Mouse (Mus musculus): Measurements from ENCODE around the gene Mroh2a. TPM values are rescaled to one million over a fixed set of nuclear protein-coding genes. Genes with fewer than 3 reads are reported as not detected.

Mroh2a gene
- total and polyA plus RNA-seq, 2 experiments from 2014 or later, result 0.35 TPM; not detected in 1

DNA sequence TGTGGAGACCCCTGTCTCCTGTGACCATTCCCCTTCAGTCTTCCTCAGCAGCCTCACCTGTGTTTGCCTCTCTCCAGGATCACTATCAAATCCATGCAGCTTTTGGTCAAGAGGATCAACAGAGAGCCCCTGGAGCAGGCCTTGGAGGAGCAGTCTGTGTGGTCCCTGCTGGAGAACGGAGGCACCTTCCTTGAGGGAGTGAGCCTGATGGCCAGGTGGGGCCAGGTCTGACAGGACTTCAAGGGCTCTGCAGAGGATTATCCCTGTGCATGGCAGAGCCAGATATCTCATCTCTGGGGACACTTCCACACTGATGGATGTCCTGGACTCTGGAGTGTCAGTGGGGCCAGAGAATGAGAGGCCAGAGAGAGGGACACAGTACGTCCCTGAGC lies 28.7 kb downstream of the Mroh2a start:
- H3K27me3 ChIP-seq (ENCODE audit: insufficient read depth, low read length), result no peaks in the 10 kb centered on the region
- peaks cover 14% of the 10 kb centered on the region for H3K36me3 ChIP-seq (ENCODE audit: insufficient read depth)
- 53% methylated on average over 2 of the region's 2 CpGs for WGBS
- TF ChIP-seq CTCF (IDR thresholded peaks at IDR 0.05; ENCODE audit: low read depth), result no peak
- H3K27ac ChIP-seq (ENCODE audit: low read depth, low read length), result no peak overlapping the region
- no peak for DNase-seq
- no peaks in the 10 kb centered on the region for H3K4me1 ChIP-seq (ENCODE audit: insufficient read depth)
- ATAC-seq, result 0 out of 2 replicates have a peak, but pooled peaks have one; percentile 0
- no peak overlapping the region for H3K4me3 ChIP-seq (ENCODE audit: low read depth, low read length)
- peaks cover 73% of the 10 kb centered on the region for H3K9me3 ChIP-seq (ENCODE audit: low read length)
- no peak overlapping the region for H3K4me2 ChIP-seq (ENCODE audit: low read depth)
- H3K9ac ChIP-seq, result no peak overlapping the region

DNA sequence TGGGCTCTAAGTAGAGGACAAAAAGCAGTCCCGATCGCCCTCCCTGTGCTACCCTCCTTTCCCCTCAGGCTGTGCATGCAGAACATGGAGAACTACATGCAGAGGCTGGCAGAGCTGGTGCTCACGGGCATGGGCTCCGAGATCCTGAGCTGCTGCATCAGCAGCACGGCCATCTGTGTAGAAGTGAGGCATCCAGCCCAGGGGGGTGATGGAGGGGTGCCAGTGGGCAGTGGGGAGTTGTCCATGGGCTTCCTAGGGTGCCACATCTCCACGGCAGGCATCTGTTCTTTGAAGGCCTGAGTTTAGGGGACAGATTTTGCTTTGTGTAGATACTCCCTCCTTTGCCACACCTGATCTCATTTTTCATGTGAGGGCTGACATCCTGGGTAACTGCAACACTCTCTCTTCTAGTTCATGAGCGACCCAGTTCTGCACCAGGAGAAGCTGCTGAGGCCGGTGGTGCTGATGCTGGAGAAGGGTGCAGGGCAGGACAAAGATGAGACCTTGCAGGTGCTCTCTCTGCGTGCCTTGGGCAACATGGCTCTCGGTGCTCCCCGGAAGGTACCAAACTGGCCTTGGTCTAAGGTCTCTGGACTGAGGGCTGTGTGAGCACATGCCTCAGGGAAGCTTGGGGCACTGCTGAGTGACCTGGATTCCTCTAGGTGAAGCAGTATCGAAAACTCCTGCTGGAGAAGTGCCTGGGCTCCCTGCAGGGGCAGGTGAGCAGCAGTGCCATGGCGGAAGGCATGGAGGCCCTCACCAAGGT lies 29.4 kb downstream of the Mroh2a start:
- no peak for TF ChIP-seq CTCF (IDR thresholded peaks at IDR 0.05; ENCODE audit: low read depth)
- Histone ChIP-seq H3K4me2 (ENCODE audit: low read depth) (no peak overlapping the region), H3K27ac (ENCODE audit: low read depth, low read length) (no peak overlapping the region), H3K4me3 (ENCODE audit: low read depth, low read length) (no peak overlapping the region), H3K4me1 (ENCODE audit: insufficient read depth) (no peaks in the 10 kb centered on the region), H3K9ac (no peak overlapping the region), H3K27me3 (ENCODE audit: insufficient read depth, low read length) (no peaks in the 10 kb centered on the region), H3K36me3 (ENCODE audit: insufficient read depth) (peaks cover 21% of the 10 kb centered on the region), H3K9me3 (ENCODE audit: low read length) (peaks cover 65% of the 10 kb centered on the region)
- WGBS, result 80% methylated on average over 13 of the region's 13 CpGs
- no peak for DNase-seq
- ATAC-seq, result no peak

DNA sequence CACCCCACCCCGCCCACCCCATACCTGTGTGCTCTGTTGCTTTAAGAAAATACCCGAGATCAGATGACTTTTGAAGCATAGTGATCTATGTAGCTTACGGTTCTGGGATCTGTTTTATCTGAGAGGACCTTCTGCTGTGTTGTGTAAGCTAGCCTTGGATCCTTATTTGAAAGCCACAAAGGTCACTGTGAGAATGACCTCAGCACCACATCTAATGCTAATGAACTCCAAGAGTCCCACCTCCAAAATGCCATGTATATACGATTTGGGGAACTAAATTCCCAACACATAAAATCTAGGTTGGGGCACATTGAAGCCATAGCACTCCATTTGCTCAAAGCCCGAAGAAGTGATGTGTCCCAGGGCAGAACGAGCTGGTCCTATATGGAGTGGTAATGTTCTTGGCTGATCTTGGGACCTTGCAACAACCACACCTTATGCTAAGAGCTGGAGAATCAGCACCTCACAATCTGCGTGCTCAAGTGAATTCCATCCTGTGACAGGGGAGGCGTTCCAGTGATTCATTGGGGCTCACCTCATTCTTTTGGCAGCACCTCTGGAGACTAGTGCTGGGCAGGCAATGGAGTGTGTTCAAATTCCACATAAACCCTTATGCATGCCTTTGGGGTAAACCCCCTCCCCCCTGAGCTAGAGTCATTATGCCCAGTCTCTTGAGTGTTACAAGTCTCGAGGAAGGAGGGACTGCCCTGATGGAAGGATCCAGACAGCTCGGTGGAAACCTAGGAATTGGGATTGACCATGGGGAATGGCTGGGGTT lies 30.3 kb downstream of the Mroh2a start:
- H3K9me3 ChIP-seq (ENCODE audit: low read length), result peaks cover 59% of the 10 kb centered on the region

DNA sequence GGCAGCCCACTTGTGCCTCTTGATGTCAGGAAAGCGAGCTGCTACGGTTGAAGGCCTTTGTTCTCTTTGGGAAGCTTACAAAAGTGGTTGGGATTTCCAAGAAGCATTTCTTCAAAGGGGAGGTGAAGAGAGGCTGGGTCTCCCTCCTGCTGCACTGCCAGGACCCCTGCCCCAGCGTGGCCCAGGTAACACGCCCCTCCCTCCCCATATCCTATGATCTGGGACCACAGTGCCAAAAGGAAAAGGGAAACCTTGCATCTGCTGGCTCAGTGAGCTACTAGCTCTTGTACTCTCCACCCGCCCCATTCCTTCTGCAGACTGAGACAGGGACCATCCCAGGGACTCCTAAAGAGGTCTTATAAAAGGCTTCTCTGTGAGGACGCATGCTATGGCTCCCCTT lies 30.9 kb downstream of the Mroh2a start:
- Histone ChIP-seq H3K27me3 (ENCODE audit: insufficient read depth, low read length) (no peaks in the 10 kb centered on the region), H3K27ac (ENCODE audit: low read depth, low read length) (no peak overlapping the region), H3K9ac (no peak overlapping the region), H3K36me3 (ENCODE audit: insufficient read depth) (peaks cover 36% of the 10 kb centered on the region), H3K4me2 (ENCODE audit: low read depth) (no peak overlapping the region), H3K4me1 (ENCODE audit: insufficient read depth) (no peaks in the 10 kb centered on the region), H3K9me3 (ENCODE audit: low read length) (peaks cover 53% of the 10 kb centered on the region), H3K4me3 (ENCODE audit: low read depth, low read length) (no peak overlapping the region)
- WGBS, result 79% methylated on average over 6 of the region's 6 CpGs
- no peak for TF ChIP-seq CTCF (IDR thresholded peaks at IDR 0.05; ENCODE audit: low read depth)
- DNase-seq (no peak), ATAC-seq (no peak)

More for the DNA sequence above, 30.3 kb downstream of the Mroh2a start:
- DNase-seq (no peak), ATAC-seq (no peak)
- H3K36me3 ChIP-seq (ENCODE audit: insufficient read depth), result peaks cover 30% of the 10 kb centered on the region
- H3K27ac ChIP-seq (ENCODE audit: low read depth, low read length), result no peak overlapping the region
- no peak overlapping the region for H3K9ac ChIP-seq
- no peaks in the 10 kb centered on the region for H3K27me3 ChIP-seq (ENCODE audit: insufficient read depth, low read length)
- TF ChIP-seq CTCF (IDR thresholded peaks at IDR 0.05; ENCODE audit: low read depth), result no peak
- WGBS, result 81% methylated on average over 10 of the region's 10 CpGs
- no peak overlapping the region for H3K4me2 ChIP-seq (ENCODE audit: low read depth)
- H3K4me3 ChIP-seq (ENCODE audit: low read depth, low read length), result no peak overlapping the region
- H3K4me1 ChIP-seq (ENCODE audit: insufficient read depth), result no peaks in the 10 kb centered on the region

DNA sequence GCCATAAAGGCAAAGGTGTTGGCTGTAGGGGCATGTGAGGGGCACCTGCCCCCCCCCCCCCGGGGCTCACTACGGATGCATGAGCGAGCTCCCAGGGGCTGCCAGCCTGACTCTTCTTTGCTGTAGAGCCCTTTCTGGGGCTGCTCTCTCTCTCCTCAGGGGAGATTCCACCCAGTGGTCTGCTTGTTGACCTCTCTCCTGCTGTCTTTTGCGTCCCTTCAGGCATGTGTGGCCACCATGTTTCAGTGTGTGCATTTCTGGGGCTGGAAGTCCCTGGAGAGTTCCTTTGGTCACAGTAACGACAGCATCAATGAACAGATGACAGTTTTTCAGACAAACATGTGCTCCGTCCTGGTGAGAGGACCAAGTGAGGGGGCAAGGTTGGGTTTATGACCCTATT lies 31.6 kb downstream of the Mroh2a start:
- H3K36me3 ChIP-seq (ENCODE audit: insufficient read depth), result peaks cover 43% of the 10 kb centered on the region
- no peak overlapping the region for H3K4me2 ChIP-seq (ENCODE audit: low read depth)
- H3K9ac ChIP-seq, result no peak overlapping the region
- no peak overlapping the region for H3K27ac ChIP-seq (ENCODE audit: low read depth, low read length)
- no peaks in the 10 kb centered on the region for H3K27me3 ChIP-seq (ENCODE audit: insufficient read depth, low read length)
- WGBS, result 68% methylated on average over 6 of the region's 6 CpGs
- ATAC-seq, result no peak
- H3K4me1 ChIP-seq (ENCODE audit: insufficient read depth), result no peaks in the 10 kb centered on the region
- TF ChIP-seq CTCF (IDR thresholded peaks at IDR 0.05; ENCODE audit: low read depth), result no peak
- peaks cover 47% of the 10 kb centered on the region for H3K9me3 ChIP-seq (ENCODE audit: low read length)
- H3K4me3 ChIP-seq (ENCODE audit: low read depth, low read length), result no peak overlapping the region
- no peak for DNase-seq

DNA sequence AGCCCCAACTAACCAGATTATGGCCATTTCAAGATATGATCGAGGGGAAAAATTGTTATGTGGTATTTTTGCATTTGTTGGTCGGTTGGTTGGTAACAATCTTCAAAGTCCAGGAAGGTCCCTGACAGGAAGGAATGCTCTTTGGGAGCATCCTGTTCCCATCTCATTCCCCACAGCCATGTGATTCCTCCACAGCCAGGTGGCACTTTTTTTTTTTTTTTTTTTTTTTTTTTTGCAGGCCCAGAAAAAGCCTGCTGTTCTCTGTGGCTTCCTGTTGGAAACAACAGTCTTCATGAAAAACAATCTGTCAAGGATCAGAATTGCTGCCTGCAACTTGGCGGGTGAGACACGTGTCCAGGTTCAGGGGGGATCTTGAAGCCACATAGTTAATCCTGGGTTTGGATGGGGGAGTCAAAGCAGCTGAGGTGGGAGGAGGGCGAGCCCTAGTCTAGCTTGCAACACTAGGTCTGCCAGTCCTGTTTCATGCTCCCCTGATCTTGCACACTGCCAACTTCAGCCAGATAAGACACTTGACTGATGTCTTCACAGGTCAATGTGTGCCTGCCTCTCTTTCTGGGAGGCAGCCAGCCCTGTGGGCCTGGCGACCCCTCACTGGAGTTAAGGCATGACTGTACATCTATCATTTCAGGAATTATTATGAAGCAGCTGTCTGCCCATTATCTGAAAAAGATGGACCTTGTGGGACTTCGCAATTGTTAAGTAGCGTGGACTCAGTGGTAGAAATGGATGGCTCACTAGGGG lies 32.3 kb downstream of the Mroh2a start:
- ATAC-seq, result 0 out of 2 replicates have a peak, but pooled peaks have one; percentile 1
- Histone ChIP-seq H3K4me3 (ENCODE audit: low read depth, low read length) (no peak overlapping the region), H3K4me1 (ENCODE audit: insufficient read depth) (no peaks in the 10 kb centered on the region), H3K4me2 (ENCODE audit: low read depth) (no peak overlapping the region), H3K9ac (peak overlapping the region; percentile 0; the same call in 1 of the 2 replicates), H3K36me3 (ENCODE audit: insufficient read depth) (peaks cover 50% of the 10 kb centered on the region), H3K9me3 (ENCODE audit: low read length) (peaks cover 40% of the 10 kb centered on the region), H3K27me3 (ENCODE audit: insufficient read depth, low read length) (no peaks in the 10 kb centered on the region), H3K27ac (ENCODE audit: low read depth, low read length) (no peak overlapping the region)
- 81% methylated on average over 8 of the region's 8 CpGs for WGBS
- no peak for DNase-seq
- TF ChIP-seq CTCF (IDR thresholded peaks at IDR 0.05; ENCODE audit: low read depth), result no peak
